Mouse (Mus musculus): Measurements from ENCODE around the gene Mcee. TPM values are rescaled to one million over a fixed set of nuclear protein-coding genes. Genes with fewer than 3 reads are reported as not detected.

The Mcee gene
- 32.8 and 33.4 TPM in 2 replicates for polyA plus RNA-seq (2015; fragmentation: Nextera tagmentation; extraction: Ambion mirVana)

DNA sequence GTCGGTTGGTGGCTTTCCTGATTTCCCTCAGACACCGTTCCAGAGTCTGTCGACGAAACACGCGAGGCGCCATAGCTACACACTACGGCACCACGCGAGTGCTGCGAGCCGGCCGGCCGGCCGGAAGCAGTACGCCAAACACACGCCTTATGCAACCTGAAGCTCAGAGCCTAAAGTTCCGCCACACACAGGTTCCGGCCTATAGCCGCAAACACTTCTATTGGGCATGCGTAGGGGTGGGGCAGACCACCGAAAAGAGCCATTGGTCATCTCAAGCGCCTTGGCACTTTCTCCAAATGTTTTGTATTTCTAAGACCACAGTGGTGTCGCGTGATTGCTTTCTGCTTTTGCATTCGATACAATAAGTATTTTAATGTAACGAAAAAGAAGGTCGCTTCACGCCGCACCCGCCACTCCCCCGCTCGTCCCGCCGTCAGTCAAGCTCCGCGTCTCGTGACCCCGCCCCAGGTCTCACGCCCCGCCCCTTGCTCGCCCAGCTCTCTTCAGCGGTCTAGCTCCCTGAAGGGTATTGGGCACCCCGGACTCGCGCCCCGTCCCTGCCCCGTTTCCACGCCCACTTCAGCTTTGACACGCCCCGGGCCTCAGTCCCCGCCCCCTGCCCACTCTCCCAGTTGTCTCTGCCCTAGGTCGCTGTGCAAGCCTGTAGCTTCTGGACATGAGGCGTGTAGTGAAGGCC is at the start of gene Mcee, which contains the start of gene Mphosph10:
Gene Mcee (plus strand): TSS at position 486 of the 697 bp plus-strand sequence.
Gene Mphosph10 (minus strand): TSS at position 147 of the 697 bp plus-strand sequence.
- Histone ChIP-seq H3K27me3 (replicated peaks) (no peaks in the 10 kb centered on the region), H3K4me1 (peaks cover 19% of the 10 kb centered on the region), H3K36me3 (replicated peaks) (0 out of 2 replicates have a peak, but pooled peaks cover 11% of the 10 kb centered on the region), H3K9me3 (no peaks in the 10 kb centered on the region), H3K4me3 (peak within 1 kb of the TSS; percentile 79), H3K9ac (peak within 1 kb of the TSS; percentile 75), H3K27ac (peak within 1 kb of the TSS; percentile 79), H3K4me2 (peak within 1 kb of the TSS; percentile 98)
- under 1% methylated on average over 54 of the region's 54 CpGs for WGBS
- ATAC-seq (replicated peaks), result peak; percentile 99

DNA sequence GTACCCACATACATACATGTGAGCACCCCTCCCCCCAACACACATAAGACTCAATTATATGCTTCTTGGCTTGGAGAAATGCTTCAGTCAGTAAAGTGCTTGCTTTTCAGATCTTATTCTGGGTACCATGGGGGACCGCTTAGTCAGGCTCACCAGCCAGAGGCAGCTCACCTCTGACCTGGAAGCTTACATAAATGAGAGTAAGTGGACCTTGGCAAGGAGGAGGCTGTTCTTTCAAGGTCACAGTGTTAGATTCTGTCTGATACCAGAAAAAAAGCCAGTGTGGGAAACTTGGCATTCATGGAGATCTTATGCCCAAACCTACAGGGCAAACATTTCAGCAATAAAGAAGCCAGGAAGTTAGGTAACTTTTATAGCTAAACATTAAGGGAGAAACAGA is 44.6 kb upstream of the Mcee start:
- WGBS, result 94% methylated on average over 1 of the region's 1 CpGs

DNA sequence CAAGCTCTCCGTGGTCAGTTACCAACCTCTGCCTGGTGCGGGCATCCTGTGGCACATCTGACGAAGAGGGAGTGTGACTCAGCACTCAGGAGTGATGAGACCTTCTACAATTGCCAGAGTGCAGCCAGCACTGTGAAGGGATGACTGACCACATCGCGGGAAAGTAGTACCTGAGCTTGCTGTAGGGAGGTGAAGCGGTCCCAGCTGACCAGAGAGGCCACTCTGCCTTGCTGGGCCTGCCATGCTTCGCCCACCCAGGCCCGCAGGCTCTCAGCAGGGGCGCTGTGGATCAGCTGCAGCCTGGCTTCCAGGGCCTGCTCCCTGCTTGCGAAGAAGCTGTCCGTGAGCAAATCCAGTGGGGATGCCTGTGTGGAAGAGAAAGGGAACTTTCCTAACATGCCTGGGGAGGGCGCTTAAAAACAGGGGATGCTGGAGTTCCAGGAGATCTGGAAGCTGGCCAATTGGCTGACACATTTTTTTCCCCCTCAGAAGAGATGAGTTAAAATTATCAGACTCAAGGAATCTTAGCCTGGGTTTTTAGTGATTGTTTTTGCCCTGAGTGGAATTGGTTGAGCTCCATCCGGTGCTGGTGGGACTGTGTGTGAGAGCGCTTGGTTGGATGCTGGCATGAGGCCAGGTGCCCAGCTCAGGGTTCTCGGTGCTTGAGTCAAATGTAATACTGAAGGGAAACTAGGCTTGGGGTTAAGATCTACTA is 43.1 kb upstream of the Mcee start:
- WGBS, result 80% methylated on average over 15 of the region's 15 CpGs
- H3K9ac ChIP-seq, result no peak overlapping the region
- no peak overlapping the region for H3K4me2 ChIP-seq
- no peak for ATAC-seq (replicated peaks)
- no peak overlapping the region for H3K4me3 ChIP-seq
- peaks cover 7% of the 10 kb centered on the region; the same call in 1 of the 2 replicates for H3K4me1 ChIP-seq
- no peaks in the 10 kb centered on the region for H3K9me3 ChIP-seq
- H3K36me3 ChIP-seq (replicated peaks), result 0 out of 2 replicates have a peak, but pooled peaks cover 12% of the 10 kb centered on the region
- H3K27ac ChIP-seq, result no peak overlapping the region
- no peaks in the 10 kb centered on the region for H3K27me3 ChIP-seq (replicated peaks)

More for the DNA sequence above, 44.6 kb upstream of the Mcee start:
- Histone ChIP-seq H3K9me3 (no peaks in the 10 kb centered on the region), H3K27me3 (replicated peaks) (no peaks in the 10 kb centered on the region), H3K36me3 (replicated peaks) (0 out of 2 replicates have a peak, but pooled peaks cover 7% of the 10 kb centered on the region), H3K9ac (no peak overlapping the region), H3K27ac (no peak overlapping the region), H3K4me3 (no peak overlapping the region), H3K4me1 (peaks cover 7% of the 10 kb centered on the region; the same call in 1 of the 2 replicates), H3K4me2 (no peak overlapping the region)
- no peak for ATAC-seq (replicated peaks)

DNA sequence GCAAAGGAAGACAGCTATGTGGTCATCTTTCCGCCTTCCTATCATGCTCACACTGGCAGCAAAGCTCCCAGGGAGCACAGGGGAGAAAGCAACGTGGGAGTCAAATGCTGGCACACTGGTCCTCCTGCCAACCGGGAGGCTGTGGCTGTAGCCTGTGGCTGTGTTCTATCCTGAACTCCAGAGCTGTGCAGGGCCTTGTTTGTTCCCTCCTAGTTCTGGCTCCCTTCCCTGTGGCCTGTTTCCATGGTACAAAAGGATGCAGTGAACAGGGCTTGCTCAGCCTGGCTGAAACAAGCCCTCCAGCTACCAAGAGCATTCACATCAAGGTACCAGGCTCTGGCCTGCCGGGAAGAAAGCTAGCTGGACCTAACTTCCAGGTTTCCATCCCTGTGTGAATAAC is 41.3 kb upstream of the Mcee start:
- Histone ChIP-seq H3K36me3 (replicated peaks) (0 out of 2 replicates have a peak, but pooled peaks cover 12% of the 10 kb centered on the region), H3K27me3 (replicated peaks) (no peaks in the 10 kb centered on the region), H3K9me3 (no peaks in the 10 kb centered on the region), H3K4me3 (no peak overlapping the region), H3K4me2 (no peak overlapping the region), H3K27ac (peak overlapping the region; percentile 71), H3K9ac (no peak overlapping the region), H3K4me1 (peaks cover 7% of the 10 kb centered on the region; the same call in 1 of the 2 replicates)
- 56% methylated on average over 4 of the region's 4 CpGs for WGBS
- ATAC-seq (replicated peaks), result peak; percentile 81

DNA sequence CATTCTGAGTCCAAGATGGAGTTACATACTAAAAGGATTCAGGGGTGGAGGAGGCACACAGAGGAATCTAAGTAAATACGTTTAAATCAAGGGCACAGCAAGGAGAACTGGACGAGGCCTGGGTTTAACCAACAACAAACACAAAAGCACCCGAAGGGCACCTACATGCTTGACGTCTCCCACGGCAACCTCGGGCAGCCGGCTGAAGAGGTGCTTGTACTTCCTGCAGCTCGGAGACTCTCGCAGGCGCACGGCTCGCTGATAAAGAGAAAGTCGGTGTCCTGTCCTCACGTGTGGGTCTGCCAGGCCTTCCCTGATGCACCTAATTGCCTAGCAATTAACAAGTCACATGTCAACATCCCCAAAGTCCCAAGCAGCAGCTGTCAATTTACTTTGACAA is 38.2 kb upstream of the Mcee start:
- Histone ChIP-seq H3K9me3 (no peaks in the 10 kb centered on the region), H3K27me3 (replicated peaks) (no peaks in the 10 kb centered on the region), H3K36me3 (replicated peaks) (0 out of 2 replicates have a peak, but pooled peaks cover 12% of the 10 kb centered on the region), H3K9ac (no peak overlapping the region), H3K27ac (no peak overlapping the region), H3K4me3 (no peak overlapping the region), H3K4me2 (no peak overlapping the region), H3K4me1 (peaks cover 7% of the 10 kb centered on the region; the same call in 1 of the 2 replicates)
- WGBS, result 11% methylated on average over 14 of the region's 14 CpGs
- ATAC-seq (replicated peaks), result no peak

DNA sequence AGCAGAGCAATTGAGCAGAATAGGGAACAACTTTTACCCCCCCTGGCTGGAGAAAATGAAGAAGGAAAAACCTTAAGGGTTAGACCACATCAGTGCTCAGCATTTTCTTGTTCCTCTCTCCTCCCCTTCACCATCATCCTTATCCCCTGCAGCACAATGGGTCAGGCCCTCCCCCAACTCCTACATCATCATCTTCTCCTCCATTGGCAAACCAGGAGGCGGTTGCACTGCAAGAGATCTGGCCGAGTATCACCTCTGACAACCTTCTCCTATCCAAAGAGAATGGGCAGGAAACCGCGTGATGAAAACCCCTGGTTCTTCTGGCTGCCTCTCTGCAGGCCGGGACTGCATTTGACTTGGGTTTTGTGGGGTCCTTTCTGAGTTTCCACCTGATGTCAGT is 35.7 kb upstream of the Mcee start:
- Histone ChIP-seq H3K4me2 (no peak overlapping the region), H3K9ac (no peak overlapping the region), H3K27me3 (replicated peaks) (no peaks in the 10 kb centered on the region), H3K27ac (no peak overlapping the region), H3K4me3 (no peak overlapping the region), H3K9me3 (no peaks in the 10 kb centered on the region), H3K36me3 (replicated peaks) (peaks cover 13% of the 10 kb centered on the region; the same call in 1 of the 2 replicates), H3K4me1 (no peaks in the 10 kb centered on the region)
- ATAC-seq (replicated peaks), result no peak
- 92% methylated on average over 5 of the region's 5 CpGs for WGBS

DNA sequence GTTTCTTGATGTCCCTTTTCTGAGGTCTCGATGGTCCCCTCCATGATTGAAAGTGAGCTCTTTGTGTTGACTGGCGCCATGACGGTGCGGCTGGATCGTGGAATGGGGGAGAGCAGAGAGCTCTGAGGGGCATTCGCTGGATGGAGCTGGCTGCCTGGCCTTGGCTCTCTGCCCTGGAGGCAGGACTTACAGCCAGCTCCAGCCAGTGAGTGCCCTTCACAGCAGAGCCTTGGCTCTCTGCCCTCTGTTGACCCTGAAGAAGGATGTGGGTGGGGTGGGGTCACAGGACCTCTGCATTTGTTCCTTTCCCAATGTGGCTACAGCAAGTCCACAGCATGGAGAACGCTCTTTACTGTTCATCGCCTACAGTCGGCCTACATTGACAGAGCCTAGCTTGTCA is 35.0 kb upstream of the Mcee start:
- no peak for ATAC-seq (replicated peaks)
- Histone ChIP-seq H3K27me3 (replicated peaks) (no peaks in the 10 kb centered on the region), H3K4me3 (no peak overlapping the region), H3K9ac (no peak overlapping the region), H3K4me1 (no peaks in the 10 kb centered on the region), H3K36me3 (replicated peaks) (peaks cover 18% of the 10 kb centered on the region; the same call in 1 of the 2 replicates), H3K27ac (no peak overlapping the region), H3K9me3 (no peaks in the 10 kb centered on the region), H3K4me2 (no peak overlapping the region)
- WGBS, result 87% methylated on average over 9 of the region's 9 CpGs

DNA sequence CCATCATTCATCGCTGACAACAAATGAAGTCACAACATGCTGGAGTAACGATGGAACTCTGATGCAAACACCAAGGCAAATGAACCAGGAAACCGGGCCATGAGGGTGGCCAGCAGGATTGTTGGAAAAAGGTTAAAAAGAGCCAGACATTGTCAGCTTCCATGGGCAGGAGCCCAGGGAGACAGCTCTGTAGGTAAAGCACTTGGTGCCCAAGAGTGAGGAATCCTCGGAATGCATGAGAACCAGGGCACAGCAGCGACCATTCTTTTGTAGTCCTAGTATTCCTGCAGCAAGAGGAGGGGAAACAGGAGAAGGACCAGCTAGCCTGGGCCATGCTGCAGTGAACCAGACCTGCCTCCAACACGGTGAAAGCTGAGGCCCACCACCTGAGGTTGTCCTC is 33.7 kb upstream of the Mcee start:
- WGBS, result 87% methylated on average over 6 of the region's 6 CpGs
- H3K36me3 ChIP-seq (replicated peaks), result peaks cover 19% of the 10 kb centered on the region
- H3K4me1 ChIP-seq, result no peaks in the 10 kb centered on the region

DNA sequence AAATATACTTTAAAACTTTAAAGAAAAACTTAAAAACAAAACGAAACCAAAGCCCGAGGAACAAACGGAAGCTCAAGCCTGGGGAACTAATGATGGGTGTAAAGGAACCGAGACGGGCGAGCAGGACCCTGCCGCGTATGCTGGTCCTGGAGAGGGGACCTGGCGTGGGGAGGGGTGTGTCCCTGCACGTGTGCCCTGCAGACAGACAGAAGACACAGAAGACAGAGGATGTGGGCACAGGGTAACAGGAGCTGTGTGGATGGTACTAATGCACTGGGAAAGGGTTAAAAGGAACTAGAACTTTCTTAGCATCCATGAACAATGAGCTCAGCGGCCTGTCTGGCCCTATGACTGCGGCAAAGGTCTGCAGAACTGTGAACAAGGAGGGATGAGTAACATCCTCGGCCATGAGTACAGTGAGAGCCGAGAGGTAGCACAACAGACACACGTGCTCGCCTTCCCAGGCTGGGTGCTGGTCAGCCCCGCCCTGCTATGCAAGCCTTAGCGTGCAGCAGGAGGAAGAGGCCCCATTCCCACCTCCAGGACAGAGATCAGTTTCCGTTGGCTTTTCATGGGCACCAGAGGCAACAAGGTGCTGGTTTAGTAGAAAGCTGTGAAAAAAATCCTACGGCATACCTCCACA is 32.3 kb upstream of the Mcee start:
- 90% methylated on average over 20 of the region's 20 CpGs for WGBS
- H3K36me3 ChIP-seq (replicated peaks), result peaks cover 18% of the 10 kb centered on the region
- no peak overlapping the region for H3K4me2 ChIP-seq
- H3K4me1 ChIP-seq, result no peaks in the 10 kb centered on the region
- no peak overlapping the region for H3K4me3 ChIP-seq
- H3K27ac ChIP-seq, result no peak overlapping the region
- H3K9me3 ChIP-seq, result no peaks in the 10 kb centered on the region
- no peaks in the 10 kb centered on the region for H3K27me3 ChIP-seq (replicated peaks)
- ATAC-seq (replicated peaks), result no peak
- H3K9ac ChIP-seq, result no peak overlapping the region

More for the DNA sequence above, 33.7 kb upstream of the Mcee start:
- ATAC-seq (replicated peaks), result no peak
- Histone ChIP-seq H3K27ac (no peak overlapping the region), H3K4me2 (no peak overlapping the region), H3K27me3 (replicated peaks) (no peaks in the 10 kb centered on the region), H3K4me3 (no peak overlapping the region), H3K9me3 (no peaks in the 10 kb centered on the region), H3K9ac (no peak overlapping the region)

DNA sequence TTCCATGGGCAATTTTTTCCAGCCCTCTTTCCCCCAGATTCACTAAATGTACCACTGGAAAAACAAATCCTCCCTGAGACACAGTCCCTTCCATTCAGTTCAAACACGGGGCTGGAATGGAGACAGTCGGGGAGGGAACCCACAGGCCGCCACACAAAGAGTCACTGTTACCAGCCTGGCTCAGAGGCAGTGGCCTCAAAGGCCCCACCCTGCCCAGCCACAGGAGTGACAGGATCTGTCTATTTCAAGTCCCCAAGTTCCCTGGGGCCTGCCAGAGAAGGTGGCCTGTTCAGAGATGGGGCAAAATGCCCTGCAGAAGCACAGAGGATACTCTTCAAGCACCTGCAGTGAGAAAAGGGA is 31.8 kb upstream of the Mcee start:
- H3K4me3 ChIP-seq, result no peak overlapping the region
- H3K36me3 ChIP-seq (replicated peaks), result peaks cover 18% of the 10 kb centered on the region
- no peaks in the 10 kb centered on the region for H3K4me1 ChIP-seq
- no peak overlapping the region for H3K27ac ChIP-seq
- no peak overlapping the region for H3K4me2 ChIP-seq
- ATAC-seq (replicated peaks), result peak; percentile 56; the same call in 1 of the 2 replicates
- no peaks in the 10 kb centered on the region for H3K9me3 ChIP-seq
- 60% methylated on average over 3 of the region's 3 CpGs for WGBS
- no peak overlapping the region for H3K9ac ChIP-seq
- no peaks in the 10 kb centered on the region for H3K27me3 ChIP-seq (replicated peaks)

DNA sequence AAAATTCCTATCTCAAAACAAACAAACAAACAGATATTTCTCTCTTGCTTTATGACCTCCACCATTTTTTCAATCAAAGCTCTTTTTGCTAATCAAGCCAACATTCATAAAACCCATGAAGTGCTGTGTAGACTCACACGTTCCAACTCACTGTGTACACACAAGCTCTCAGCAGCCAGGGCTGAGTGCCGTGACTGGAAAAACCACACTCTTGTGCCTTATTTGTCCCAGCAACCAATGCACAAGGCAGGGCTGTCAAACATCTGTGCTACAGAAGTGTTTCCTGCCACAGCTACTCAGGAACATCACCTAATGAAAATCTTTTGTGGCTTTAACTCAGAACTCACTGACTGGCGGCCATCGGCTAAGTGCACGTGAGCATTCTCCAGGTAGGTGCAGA is 26.5 kb upstream of the Mcee start:
- H3K36me3 ChIP-seq (replicated peaks), result peaks cover 12% of the 10 kb centered on the region
- WGBS, result 92% methylated on average over 5 of the region's 5 CpGs
- no peaks in the 10 kb centered on the region for H3K27me3 ChIP-seq (replicated peaks)
- H3K4me1 ChIP-seq, result no peaks in the 10 kb centered on the region
- no peak overlapping the region for H3K9ac ChIP-seq
- H3K9me3 ChIP-seq, result no peaks in the 10 kb centered on the region
- no peak overlapping the region for H3K4me2 ChIP-seq
- ATAC-seq (replicated peaks), result no peak
- no peak overlapping the region for H3K4me3 ChIP-seq
- H3K27ac ChIP-seq, result no peak overlapping the region

DNA sequence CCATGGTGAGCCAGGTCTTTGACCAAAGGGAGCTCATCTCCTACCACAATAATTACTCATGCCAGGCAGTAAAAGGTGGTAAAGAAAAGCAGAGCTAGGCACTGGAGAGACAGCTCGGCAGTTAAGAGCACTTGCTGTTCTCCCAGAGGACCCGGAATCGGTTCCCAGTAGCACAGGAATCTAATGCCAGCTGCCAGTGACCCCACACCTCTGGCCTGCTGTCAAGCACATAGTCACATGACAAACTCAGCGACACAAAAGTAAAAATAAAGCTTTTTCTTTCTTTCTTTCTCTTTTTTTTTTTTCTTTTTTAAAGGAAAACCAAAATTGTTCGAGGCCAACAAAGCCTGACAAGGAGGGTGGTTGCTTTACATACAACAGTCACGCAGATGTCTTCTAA is 22.6 kb upstream of the Mcee start:
- ATAC-seq (replicated peaks), result no peak
- no peak overlapping the region for H3K4me3 ChIP-seq
- H3K27me3 ChIP-seq (replicated peaks), result no peaks in the 10 kb centered on the region
- no peak overlapping the region for H3K9ac ChIP-seq
- no peaks in the 10 kb centered on the region for H3K9me3 ChIP-seq
- 89% methylated on average over 6 of the region's 6 CpGs for WGBS
- H3K4me1 ChIP-seq, result peaks cover 13% of the 10 kb centered on the region
- H3K36me3 ChIP-seq (replicated peaks), result no peaks in the 10 kb centered on the region; the same call in 1 of the 2 replicates
- H3K27ac ChIP-seq, result no peak overlapping the region
- H3K4me2 ChIP-seq, result no peak overlapping the region

All from midbrain, embryonic 15.5 days (tissue).